Mouse (Mus musculus) forebrain, embryonic 11.5 days (tissue): ENCODE measurements at regions not wholly inside any gene's neighbourhood (a gene's known extent, or its start where the extent isn't known, plus 50 kb on each side); places are given as distances from the start of the nearest gene placed in this dataset.

Experiments
- ATAC-seq: fragments of 200-750 bp; cut with Nextera tagmentation; replicated peaks from 2 replicates; pipeline ENCODE4 v1.8.0; 2017; ENCODE audit warnings: moderate TSS enrichment; ENCODE audit not compliant: low FRiP score
- DNase-seq: peaks from one replicate; pipeline ENCODE4 v3.0.0-alpha.2; 2017; ENCODE audit warnings: low spot score
- H3K27ac ChIP-seq: fragments of 300-500 bp; sonication (generic); 2 replicates; pipeline ENCODE4 v1.5.1; 2014; ENCODE audit warnings: low read depth, low read length
- H3K27me3 ChIP-seq: fragments of 300-500 bp; sonication (generic); 2 replicates; pipeline ENCODE4 v1.6.1; 2014; ENCODE audit warnings: mild to moderate bottlenecking, low read length, mixed read lengths; ENCODE audit not compliant: control insufficient read depth, insufficient read depth
- H3K36me3 ChIP-seq: fragments of 300-500 bp; sonication (generic); 2 replicates; pipeline ENCODE4 v1.6.1; 2014; ENCODE audit warnings: mild to moderate bottlenecking, low read length, moderate library complexity, mixed read lengths; ENCODE audit not compliant: control insufficient read depth, insufficient read depth
- H3K4me1 ChIP-seq: fragments of 300-500 bp; sonication (generic); replicated peaks from 2 replicates; pipeline ENCODE4 v1.6.1; 2014; ENCODE audit warnings: low read length, mixed read lengths; ENCODE audit not compliant: control insufficient read depth, insufficient read depth
- H3K4me2 ChIP-seq: fragments of 300-500 bp; sonication (generic); 2 replicates; pipeline ENCODE4 v1.6.1; 2014; ENCODE audit warnings: low read depth, mild to moderate bottlenecking, low read length, moderate library complexity, mixed read lengths; ENCODE audit not compliant: severe bottlenecking
- H3K4me3 ChIP-seq: fragments of 300-500 bp; sonication (generic); 2 replicates; pipeline ENCODE4 v1.5.1; 2014; ENCODE audit warnings: low read depth, low read length
- H3K9ac ChIP-seq: fragments of 300-500 bp; sonication (generic); 2 replicates; pipeline ENCODE4 v1.6.1; 2014; ENCODE audit warnings: low read length
- H3K9me3 ChIP-seq: fragments of 300-500 bp; sonication (generic); 2 replicates; pipeline ENCODE4 v1.6.1; 2016; ENCODE audit warnings: low read length, mixed read lengths; ENCODE audit not compliant: control insufficient read depth
- WGBS: fragments of 180-500 bp; shearing (Covaris S2); extraction: QIAGEN DNeasy Blood & Tissue Kit; methylation state at CpG from one replicate; pipeline ENCODE4 v1.1.7; 2014; 5-methylcytosine and 5-hydroxymethylcytosine counted together

- Histone ChIP-seq H3K4me1 (no peaks in the 10 kb centered on the region), H3K9ac (no peak overlapping the region), H3K9me3 (no peaks in the 10 kb centered on the region), H3K36me3 (no peaks in the 10 kb centered on the region), H3K27me3 (no peaks in the 10 kb centered on the region), H3K4me2 (no peak overlapping the region), H3K27ac (no peak overlapping the region), H3K4me3 (no peak overlapping the region)
- 88% methylated on average over 3 of the region's 3 CpGs for WGBS
- DNase-seq (no peak), ATAC-seq (no peak)
These were observed 277.8 kb downstream of the Adgrg6 start for GRCm38 (mm10) chr10:14267641-14268040.

GRCm38 (mm10) chr10:14239670-14240069 is 273.8 kb downstream of the Hivep2 start:
- Histone ChIP-seq H3K27me3 (no peaks in the 10 kb centered on the region), H3K4me1 (no peaks in the 10 kb centered on the region), H3K9ac (no peak overlapping the region), H3K4me2 (no peak overlapping the region), H3K36me3 (no peaks in the 10 kb centered on the region), H3K27ac (no peak overlapping the region), H3K4me3 (no peak overlapping the region), H3K9me3 (no peaks in the 10 kb centered on the region)
- WGBS = 95% methylated on average over 8 of the region's 8 CpGs
- ATAC-seq (no peak), DNase-seq (no peak)

GRCm38 (mm10) chr10:14234896-14235604 is 269.2 kb downstream of the Hivep2 start:
- WGBS = 79% methylated on average over 10 of the region's 10 CpGs
- Histone ChIP-seq H3K4me2 (no peak overlapping the region), H3K9ac (no peak overlapping the region), H3K27me3 (no peaks in the 10 kb centered on the region), H3K36me3 (no peaks in the 10 kb centered on the region), H3K9me3 (no peaks in the 10 kb centered on the region), H3K4me1 (no peaks in the 10 kb centered on the region), H3K4me3 (no peak overlapping the region), H3K27ac (no peak overlapping the region)
- DNase-seq (no peak), ATAC-seq (no peak)

- DNase-seq (no peak), ATAC-seq (no peak)
- H3K9me3 ChIP-seq = no peaks in the 10 kb centered on the region
- H3K27me3 ChIP-seq = no peaks in the 10 kb centered on the region
- H3K9ac ChIP-seq = no peak overlapping the region
- no peak overlapping the region for H3K27ac ChIP-seq
- H3K4me3 ChIP-seq = no peak overlapping the region
- no peaks in the 10 kb centered on the region for H3K4me1 ChIP-seq
- no peak overlapping the region for H3K4me2 ChIP-seq
- WGBS = 52% methylated on average over 5 of the region's 5 CpGs
- no peaks in the 10 kb centered on the region for H3K36me3 ChIP-seq
These were observed 268.2 kb downstream of the Hivep2 start for GRCm38 (mm10) chr10:14234005-14234602.

GRCm38 (mm10) chr10:14233335-14233734 is 267.5 kb downstream of the Hivep2 start:
- ATAC-seq (no peak), DNase-seq (no peak)
- Histone ChIP-seq H3K4me1 (no peaks in the 10 kb centered on the region), H3K9me3 (no peaks in the 10 kb centered on the region), H3K4me2 (no peak overlapping the region), H3K27me3 (no peaks in the 10 kb centered on the region), H3K4me3 (no peak overlapping the region), H3K9ac (no peak overlapping the region), H3K36me3 (no peaks in the 10 kb centered on the region), H3K27ac (no peak overlapping the region)
- 87% methylated on average over 3 of the region's 3 CpGs for WGBS

- no peaks in the 10 kb centered on the region for H3K27me3 ChIP-seq
- no peaks in the 10 kb centered on the region for H3K36me3 ChIP-seq
- no peak overlapping the region for H3K4me2 ChIP-seq
- no peak overlapping the region for H3K9ac ChIP-seq
- DNase-seq (no peak), ATAC-seq (no peak)
- no peak overlapping the region for H3K27ac ChIP-seq
- 86% methylated on average over 1 of the region's 1 CpGs for WGBS
- no peak overlapping the region for H3K4me3 ChIP-seq
- H3K9me3 ChIP-seq = no peaks in the 10 kb centered on the region
- no peaks in the 10 kb centered on the region for H3K4me1 ChIP-seq
These were observed 265.6 kb downstream of the Hivep2 start for GRCm38 (mm10) chr10:14231464-14231863.

GRCm38 (mm10) chr10:14217284-14217683 is 251.4 kb downstream of the Hivep2 start:
- H3K36me3 ChIP-seq = no peaks in the 10 kb centered on the region
- ATAC-seq = no peak
- no peak overlapping the region for H3K4me2 ChIP-seq
- H3K4me1 ChIP-seq = no peaks in the 10 kb centered on the region
- 94% methylated on average over 1 of the region's 1 CpGs for WGBS
- no peak for DNase-seq
- no peak overlapping the region for H3K27ac ChIP-seq
- H3K9ac ChIP-seq = no peak overlapping the region
- H3K27me3 ChIP-seq = no peaks in the 10 kb centered on the region
- H3K9me3 ChIP-seq = peaks cover 4% of the 10 kb centered on the region; the same call in 1 of the 2 replicates
- H3K4me3 ChIP-seq = no peak overlapping the region

GRCm38 (mm10) chr10:14216191-14216992 is 250.5 kb downstream of the Hivep2 start:
- 88% methylated on average over 10 of the region's 10 CpGs for WGBS
- DNase-seq (no peak), ATAC-seq (no peak)

More at GRCm38 (mm10) chr10:14216191-14216992, 250.5 kb downstream of the Hivep2 start:
- H3K4me3 ChIP-seq = no peak overlapping the region
- peaks cover 4% of the 10 kb centered on the region; the same call in 1 of the 2 replicates for H3K9me3 ChIP-seq
- H3K27ac ChIP-seq = no peak overlapping the region
- no peak overlapping the region for H3K4me2 ChIP-seq
- no peaks in the 10 kb centered on the region for H3K36me3 ChIP-seq
- no peak overlapping the region for H3K9ac ChIP-seq
- no peaks in the 10 kb centered on the region for H3K4me1 ChIP-seq
- H3K27me3 ChIP-seq = no peaks in the 10 kb centered on the region
